Mouse (Mus musculus) kidney, adult 11 months (tissue): ENCODE data around the gene Lrig2.

ENCODE experiments used
- DNase-seq: peaks from one replicate; pipeline ENCODE4 v3.0.0; 2022

Gene Lrig2

GRCm38 (mm10) chr3:104359225-104360135 lies 152.2 kb downstream of the Lrig2 start:
- peak; percentile 43 for DNase-seq

GRCm38 (mm10) chr3:104358747-104359146 lies 153.0 kb downstream of the Lrig2 start:
- peak; percentile 29 for DNase-seq

- no peak for DNase-seq
Observed at GRCm38 (mm10) chr3:104356106-104356505, 155.6 kb downstream of the Lrig2 start.

- no peak for DNase-seq
Observed at GRCm38 (mm10) chr3:104353884-104354283, 157.8 kb downstream of the Lrig2 start.

GRCm38 (mm10) chr3:104352358-104353060 lies 159.2 kb downstream of the Lrig2 start:
- DNase-seq, result peak; percentile 26

GRCm38 (mm10) chr3:104350253-104350945 lies 161.3 kb downstream of the Lrig2 start:
- DNase-seq, result peak; percentile 43

GRCm38 (mm10) chr3:104349847-104350228 lies 161.9 kb downstream of the Lrig2 start:
- DNase-seq, result peak; percentile 69

- peak; percentile 15 for DNase-seq
Observed at GRCm38 (mm10) chr3:104349203-104349846, 162.4 kb downstream of the Lrig2 start.
